Mouse (Mus musculus) heart, postnatal 0 days (tissue): ENCODE data around the gene Vamp5.

Experiments
- CTCF ChIP-seq: IDR thresholded peaks from 2 replicates; pipeline ENCODE4 v1.5.1; 2016; ENCODE audit warnings: antibody characterized with exemption, control low read depth, low read depth
- EP300 ChIP-seq: IDR thresholded peaks from 2 replicates; pipeline ENCODE4 v1.6.1; 2016; ENCODE audit warnings: antibody characterized with exemption, low read depth

GRCm38 (mm10) chr6:72389941-72390771, 9.9 kb upstream of the Vamp5 start, which contains the start of gene Vamp8:
- peak; percentile 88 for TF ChIP-seq EP300
- TF ChIP-seq CTCF, result no peak
